Mouse (Mus musculus) G1E (cell line): Measurements from ENCODE around the gene Il13ra1.

Experiments used
- CTCF ChIP-seq: IDR thresholded peaks from 2 replicates; pipeline ENCODE4 v1.5.1; 2012; ENCODE audit warnings: low read depth, low read length, inconsistent platforms, mixed read lengths
- GATA1 ChIP-seq: IDR thresholded peaks from 2 replicates; pipeline ENCODE4 v1.6.1; 2012; ENCODE audit warnings: borderline replicate concordance, low read length, inconsistent platforms, mixed read lengths
- TAL1 ChIP-seq: conservative IDR thresholded peaks from 2 replicates; pipeline ENCODE4 v1.6.1; 2012; ENCODE audit warnings: low read depth, low read length, inconsistent platforms, mixed read lengths

DNA sequence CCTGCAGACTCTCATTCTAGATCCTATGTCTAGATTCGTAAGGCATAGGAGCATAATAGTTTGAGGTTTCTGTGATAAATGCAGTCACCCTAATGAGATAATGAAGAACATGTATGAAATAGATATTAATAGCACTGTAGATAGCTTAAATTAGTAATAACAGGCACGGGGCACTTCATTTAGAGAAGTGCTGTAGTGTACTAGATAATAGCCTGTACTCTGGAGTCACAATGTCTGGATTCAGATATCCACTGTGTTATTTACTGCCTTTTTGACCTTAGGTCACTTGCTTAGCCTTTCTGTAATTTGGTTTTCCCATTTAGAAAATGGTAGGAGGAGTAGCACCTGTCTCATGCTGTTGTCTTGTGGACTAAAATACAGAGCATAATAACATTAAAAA, 44.8 kb downstream of the Il13ra1 start:
- TF ChIP-seq CTCF (no peak), TAL1 (no peak), GATA1 (no peak)
